Mouse (Mus musculus) brain, adult 2 months (tissue): ENCODE measurements around the gene Dynlt1b.
"Not testable (repeated sequence)": the region's sequence is repeated elsewhere in the genome, so short reads cannot be mapped to it uniquely, and the experiment has no call there.

Experiments used
- DNase-seq: peaks from one replicate; pipeline ENCODE4 v3.0.0; 2011; ENCODE audit warnings: low read depth, low spot score

Gene Dynlt1b

DNA sequence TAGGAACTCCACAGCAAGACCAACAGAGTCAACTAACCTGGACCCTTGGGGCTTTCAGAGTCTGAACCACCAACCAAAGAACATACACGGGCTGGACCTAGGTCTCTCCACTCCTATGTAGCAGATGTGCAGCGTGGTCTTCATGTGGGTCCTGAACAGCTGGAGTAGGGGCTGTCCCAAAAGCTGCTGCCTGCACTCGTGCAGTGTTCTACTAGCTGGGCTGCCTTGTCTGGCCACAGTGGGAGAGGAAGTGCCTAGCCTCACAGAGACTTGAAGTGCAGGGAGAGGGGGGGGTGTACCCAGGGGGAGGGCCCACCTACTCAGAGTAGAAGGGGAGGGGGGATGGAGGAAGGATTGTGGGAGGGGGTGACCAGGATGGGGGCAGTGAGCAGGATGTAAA lies 7.1 kb upstream of the Dynlt1b start:
- DNase-seq: not testable (repeated sequence)

GRCm38 (mm10) chr17:6424294-6424980 lies 5.5 kb upstream of the Dynlt1b start:
- peak; percentile 0 for DNase-seq

GRCm38 (mm10) chr17:6425325-6425724 lies 4.6 kb upstream of the Dynlt1b start:
- not testable (repeated sequence) for DNase-seq

GRCm38 (mm10) chr17:6426869-6427268 lies 3.0 kb upstream of the Dynlt1b start:
- not testable (repeated sequence) for DNase-seq

DNA sequence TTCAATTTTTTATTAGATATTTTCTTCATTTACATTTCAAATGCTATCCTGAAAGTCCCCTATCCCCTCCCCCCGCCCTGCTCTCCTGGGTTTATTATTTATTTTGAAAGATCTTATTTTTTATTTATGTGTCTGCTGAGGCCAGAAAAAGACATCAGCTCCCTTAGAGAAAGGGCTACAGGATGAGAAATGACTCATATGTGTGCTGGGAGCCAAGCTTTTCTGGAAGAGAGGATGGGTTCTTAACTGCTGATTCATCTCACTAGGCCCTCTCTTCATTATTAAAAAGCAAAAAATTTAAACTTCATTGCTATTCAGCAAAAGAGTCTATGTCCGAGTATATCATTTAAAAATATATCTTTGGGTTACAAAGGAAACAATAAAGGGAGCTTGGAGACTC lies 986 bp upstream of the Dynlt1b start:
- DNase-seq: peak; percentile 83

GRCm38 (mm10) chr17:6430410-6431001 lies 594 bp downstream of the Dynlt1b start:
- DNase-seq: not testable (repeated sequence)

DNA sequence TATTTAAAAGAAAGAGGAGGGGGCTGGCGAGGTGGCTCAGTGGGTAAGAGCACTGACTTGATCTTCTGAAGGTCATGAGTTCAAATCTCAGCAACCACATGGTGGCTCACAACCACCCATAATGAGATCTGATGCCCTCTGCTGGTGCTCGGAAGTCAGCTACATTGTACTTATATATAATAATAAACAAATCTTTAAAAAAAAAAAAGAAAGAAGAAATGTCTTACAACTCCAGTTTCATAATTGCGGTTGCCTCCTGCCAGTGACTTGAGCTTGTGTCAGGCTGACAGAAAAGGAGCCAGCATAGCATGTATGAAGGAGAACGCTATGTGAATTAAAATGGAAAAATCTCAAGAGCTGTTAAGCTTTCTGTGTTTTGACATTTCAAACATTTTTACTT lies 2.5 kb downstream of the Dynlt1b start:
- peak; percentile 28 for DNase-seq

DNA sequence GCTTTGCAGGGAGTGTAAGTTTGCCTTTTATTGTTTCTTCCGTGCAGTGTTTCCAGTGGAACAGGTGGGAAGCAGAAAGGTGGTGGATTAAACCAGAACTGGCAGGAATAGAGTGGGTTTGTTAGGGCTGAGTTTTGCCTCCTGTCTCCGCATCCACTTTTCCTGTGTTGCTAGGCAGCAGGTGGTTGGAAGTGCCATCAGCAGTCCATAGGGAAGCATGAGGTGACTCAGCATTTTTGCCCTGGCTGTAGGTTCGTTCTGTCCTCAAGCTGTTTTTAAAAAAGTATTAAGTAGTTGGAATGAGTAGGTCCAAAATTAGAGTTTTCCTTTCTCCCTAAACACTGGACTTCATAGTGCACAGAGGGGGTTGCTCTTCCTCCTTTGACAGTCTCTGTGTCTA lies 3.8 kb downstream of the Dynlt1b start:
- DNase-seq: peak; percentile 60

DNA sequence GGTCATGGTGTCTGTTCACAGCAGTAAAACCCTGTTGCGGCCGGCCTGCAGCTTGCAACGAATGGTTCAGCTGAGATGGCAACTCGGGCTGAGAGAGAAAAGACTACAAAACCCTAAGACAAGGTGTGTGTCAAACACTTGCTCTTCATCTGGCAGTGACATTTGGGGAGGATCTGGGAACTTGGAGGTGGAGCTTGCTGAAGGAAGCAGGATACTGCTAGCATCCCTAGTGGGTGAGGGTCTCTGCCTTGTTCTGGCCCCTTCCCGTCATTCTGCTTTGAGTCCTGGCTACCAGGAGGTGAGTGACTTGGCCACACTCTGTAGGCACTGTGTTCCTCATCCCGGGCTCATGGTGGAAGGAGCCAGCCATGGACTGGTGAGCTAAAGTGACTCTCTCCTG lies 8.2 kb downstream of the Dynlt1b start:
- DNase-seq: not testable (repeated sequence)

DNA sequence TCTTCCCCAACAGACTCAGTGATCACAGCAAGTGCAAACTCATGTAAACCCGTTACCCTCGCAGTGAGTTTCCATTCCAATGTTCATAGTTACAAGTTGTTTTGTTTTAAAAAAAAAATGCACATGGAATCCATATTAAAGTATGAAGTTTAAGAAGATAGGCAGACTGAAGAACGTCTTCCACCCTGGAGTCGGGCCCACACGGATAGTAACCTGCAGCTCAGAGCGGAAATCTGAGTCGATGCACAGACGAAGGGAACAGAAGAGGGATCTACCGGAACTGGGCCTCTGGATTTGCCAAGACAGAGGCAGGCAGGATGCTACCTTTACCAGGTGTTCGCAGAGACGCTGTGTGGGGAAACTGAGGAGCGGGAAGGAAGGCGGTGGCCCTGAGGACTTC lies 10.0 kb downstream of the Dynlt1b start:
- DNase-seq: not testable (repeated sequence)

- DNase-seq: not testable (repeated sequence)
Observed at GRCm38 (mm10) chr17:6440493-6441077, 10.7 kb downstream of the Dynlt1b start.

DNA sequence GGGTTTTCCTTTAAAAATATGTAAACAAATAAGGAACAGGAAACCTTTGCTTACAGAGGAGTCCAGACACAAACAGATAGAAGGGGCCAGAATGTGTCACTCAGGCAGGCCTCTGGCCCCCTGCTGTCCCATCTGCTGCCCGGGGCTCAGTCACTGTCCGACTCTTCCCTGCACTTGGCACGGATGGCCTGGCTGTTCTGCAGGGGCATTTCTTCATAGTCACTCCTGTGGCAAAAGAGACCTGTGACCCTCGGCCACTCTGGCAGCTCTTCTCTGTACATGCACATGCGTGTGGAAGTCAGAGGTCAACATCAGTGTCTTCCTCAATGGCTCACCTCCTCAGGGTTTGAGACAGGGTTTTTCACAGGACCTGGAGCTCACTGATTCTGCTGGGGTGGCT lies 11.3 kb downstream of the Dynlt1b start:
- DNase-seq: peak; percentile 55

DNA sequence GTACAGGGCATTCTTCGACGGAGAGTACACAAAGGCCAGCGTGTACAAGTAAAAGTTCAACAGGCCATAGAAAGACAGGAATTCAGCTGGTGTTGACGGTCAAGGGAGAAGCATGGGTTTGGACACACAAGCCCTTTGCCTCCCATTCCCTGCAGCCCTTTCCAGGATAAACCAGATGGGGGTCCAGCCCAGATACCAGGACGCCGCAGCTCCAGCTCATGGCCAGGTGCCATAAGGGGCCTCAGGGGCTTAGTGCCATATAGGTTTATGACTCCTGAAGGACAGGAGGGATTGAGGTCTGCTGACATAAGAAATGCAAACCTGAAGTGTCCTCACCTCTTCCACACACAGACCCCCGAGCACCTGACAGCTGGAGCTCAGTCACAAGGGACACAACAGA lies 12.6 kb downstream of the Dynlt1b start:
- DNase-seq: not testable (repeated sequence)

- not testable (repeated sequence) for DNase-seq
Observed at GRCm38 (mm10) chr17:6445794-6446587, 16.1 kb downstream of the Dynlt1b start.

GRCm38 (mm10) chr17:6448293-6448692 lies 18.4 kb downstream of the Dynlt1b start:
- not testable (repeated sequence) for DNase-seq

- DNase-seq: peak; percentile 39
Observed at GRCm38 (mm10) chr17:6449166-6449565, 19.3 kb downstream of the Dynlt1b start.

DNA sequence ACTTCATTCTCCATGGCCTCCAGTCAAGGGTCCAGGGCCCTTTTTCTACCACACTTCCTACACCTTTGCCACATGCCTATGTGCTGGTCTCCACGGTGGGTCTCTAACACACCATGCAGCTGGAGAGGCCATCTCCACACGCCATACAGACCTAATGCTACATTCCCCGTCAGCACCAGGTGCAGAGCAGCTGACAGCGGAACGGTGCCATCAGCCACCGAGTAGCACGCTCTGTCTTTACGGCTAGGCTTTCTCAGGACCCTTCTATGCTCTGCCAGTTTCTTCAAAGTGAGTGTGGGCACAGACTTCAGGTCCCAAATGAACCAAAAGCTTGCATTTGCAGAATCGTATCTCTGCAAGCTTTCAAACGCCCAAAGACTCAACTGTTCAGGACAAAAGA lies 21.3 kb downstream of the Dynlt1b start:
- not testable (repeated sequence) for DNase-seq

DNA sequence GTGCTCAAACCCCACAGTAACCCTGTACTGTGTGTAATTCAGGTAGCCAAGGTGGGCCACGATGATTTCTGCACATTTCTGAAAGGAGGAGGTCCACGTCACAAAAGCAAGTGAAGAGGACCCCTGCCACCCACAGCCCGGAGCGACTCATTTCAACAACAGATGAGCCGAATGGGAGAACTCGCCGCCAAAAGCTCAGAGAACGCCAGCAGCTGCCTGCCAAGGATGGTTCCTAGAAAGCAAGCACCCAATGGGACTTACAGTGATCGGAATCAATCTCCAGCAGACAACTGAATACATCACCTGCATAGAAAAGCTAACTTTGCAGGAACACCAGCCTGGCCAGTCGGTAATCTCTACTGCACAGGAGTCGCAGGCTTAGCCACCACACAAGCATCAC lies 22.8 kb downstream of the Dynlt1b start:
- DNase-seq: peak; percentile 53

- DNase-seq: not testable (repeated sequence)
Observed at GRCm38 (mm10) chr17:6454703-6455102, 24.8 kb downstream of the Dynlt1b start.

DNA sequence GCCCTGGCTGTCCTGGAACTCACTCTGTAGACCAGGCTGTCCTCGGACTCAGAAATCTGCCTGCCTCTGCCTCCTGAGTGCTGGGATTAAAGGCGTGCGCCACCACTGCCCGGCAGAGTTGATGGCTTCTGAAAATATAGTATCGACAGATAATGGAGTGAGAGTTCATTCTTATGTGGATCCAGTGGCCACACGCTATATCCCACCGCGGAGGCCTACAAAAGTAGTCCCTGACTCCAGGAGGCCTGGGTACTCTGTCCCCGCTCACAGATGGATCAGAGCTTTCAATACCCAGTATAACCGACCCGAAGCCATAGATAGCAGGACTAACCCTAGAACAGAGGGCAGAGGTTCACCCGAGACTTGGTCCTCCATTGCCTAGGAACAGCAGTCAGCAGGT lies 26.0 kb downstream of the Dynlt1b start:
- DNase-seq: not testable (repeated sequence)

- not testable (repeated sequence) for DNase-seq
Observed at GRCm38 (mm10) chr17:6456614-6457402, 26.9 kb downstream of the Dynlt1b start.
